Mouse (Mus musculus): ENCODE measurements around the gene Lrrc39. TPM values are rescaled to one million over a fixed set of nuclear protein-coding genes. Genes with fewer than 3 reads are reported as not detected.
A peak's percentile ranks its signal among the peaks of the same experiment; 100 is the strongest.

The Lrrc39 gene
- 10 to 100 TPM; 75.5 to 77.6 TPM for total RNA-seq (2021)
- long read RNA-seq, experiment 1, transcript Lrrc39-202 (5 exons, 2,880 nt), result minor isoform, 5 of 128 reads
- long read RNA-seq, experiment 1, transcript Lrrc39-201 (9 exons, 3,087 nt), result major isoform, 88 of 128 reads
- long read RNA-seq, experiment 1, partial matches to known transcripts, result 12 of 128 reads
- long read RNA-seq, experiment 1, other reads (novel, unspliced or antisense), result 23 of 128 reads
- long read RNA-seq, experiment 2, transcript Lrrc39-201 (9 exons, 3,087 nt), result major isoform, 35 of 56 reads
- long read RNA-seq, experiment 2, partial matches to known transcripts, result 5 of 56 reads
- long read RNA-seq, experiment 2, other reads (novel, unspliced or antisense), result 14 of 56 reads

DNA sequence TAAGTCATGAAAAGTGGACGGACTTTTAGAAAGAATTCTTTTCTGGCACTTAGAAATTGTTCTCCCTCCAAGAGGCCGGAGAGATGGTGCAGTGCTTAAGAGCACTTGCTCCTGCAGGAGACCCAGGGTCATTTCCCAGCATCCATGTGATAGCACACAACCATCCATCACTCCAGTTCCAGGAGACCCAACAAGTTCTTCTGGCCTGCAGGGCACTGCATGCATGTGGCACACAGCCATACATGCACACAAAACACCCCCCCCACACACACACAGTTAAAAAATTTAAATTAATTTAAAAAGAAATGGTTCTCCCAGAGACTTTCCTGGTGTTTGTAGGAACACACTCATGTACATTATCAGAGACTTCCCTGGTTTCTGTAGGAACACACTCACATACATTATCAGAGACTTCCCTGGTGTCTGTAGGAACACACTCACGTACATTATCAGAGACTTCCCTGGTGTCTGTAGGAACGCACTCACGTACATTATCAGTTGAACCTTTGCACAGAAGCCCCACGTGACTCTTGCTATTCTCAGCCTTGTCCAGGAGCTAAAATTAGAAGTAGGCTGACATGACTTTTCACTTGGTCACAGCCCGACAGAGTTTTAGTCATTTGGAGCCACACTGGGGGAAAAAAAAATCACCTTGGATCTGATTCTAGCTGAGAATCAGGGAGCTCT is at the start of gene Lrrc39:
TSS of gene Lrrc39 (plus strand) at position 566 of the 687 bp plus-strand sequence.
- peak; percentile 52 to 73 for DNase-seq

DNA sequence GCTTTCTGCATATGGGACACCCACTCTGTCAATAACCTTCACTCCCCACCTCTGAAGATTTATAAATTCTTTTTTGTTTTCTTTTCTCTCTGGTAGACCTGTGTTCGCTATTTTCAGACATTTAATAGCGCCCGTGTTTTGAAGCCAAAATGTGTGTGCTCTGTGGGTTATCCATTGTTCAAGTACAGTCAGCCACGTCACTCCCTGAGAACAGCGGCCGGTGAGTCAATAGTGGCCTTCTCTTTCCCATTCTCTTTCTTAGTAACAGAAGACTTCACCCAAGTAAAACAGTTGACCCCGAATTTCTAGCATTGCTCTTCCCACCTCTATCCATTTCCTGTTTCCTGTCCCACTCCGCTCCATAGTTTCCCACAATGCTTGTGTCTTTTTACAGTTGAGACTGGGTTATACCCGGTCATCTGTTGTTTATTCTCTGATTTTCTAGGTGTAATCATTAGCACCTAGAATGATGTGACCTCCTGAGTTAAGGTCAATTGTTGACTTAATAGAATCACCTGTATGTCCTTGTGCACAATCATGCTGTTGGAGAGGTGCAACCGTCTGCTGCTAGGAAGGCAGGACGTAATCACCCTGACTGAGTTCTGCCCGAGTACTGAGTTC is 42.5 kb upstream of the Lrrc39 start:
- DNase-seq, result no peak

DNA sequence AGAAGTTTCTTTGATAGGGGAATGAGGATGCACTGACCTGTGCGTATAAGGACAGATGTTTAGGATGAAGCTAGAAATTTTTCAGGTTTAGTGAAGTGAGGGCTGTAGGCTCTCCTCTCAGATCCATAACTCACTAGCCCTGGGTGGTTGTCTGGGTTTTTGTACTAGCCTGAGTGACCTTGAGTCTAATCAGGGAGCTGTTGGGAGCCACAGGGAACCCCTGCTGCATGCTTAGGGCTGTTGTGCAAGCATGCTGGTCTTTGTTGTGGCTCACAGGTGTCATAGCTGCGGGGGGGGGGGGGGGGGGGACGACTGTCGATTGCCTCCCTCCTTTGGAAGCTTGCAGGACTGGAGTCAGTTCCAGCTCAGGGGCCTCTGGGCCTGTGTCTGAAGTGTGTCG is 33.0 kb upstream of the Lrrc39 start:
- DNase-seq, result no peak

DNA sequence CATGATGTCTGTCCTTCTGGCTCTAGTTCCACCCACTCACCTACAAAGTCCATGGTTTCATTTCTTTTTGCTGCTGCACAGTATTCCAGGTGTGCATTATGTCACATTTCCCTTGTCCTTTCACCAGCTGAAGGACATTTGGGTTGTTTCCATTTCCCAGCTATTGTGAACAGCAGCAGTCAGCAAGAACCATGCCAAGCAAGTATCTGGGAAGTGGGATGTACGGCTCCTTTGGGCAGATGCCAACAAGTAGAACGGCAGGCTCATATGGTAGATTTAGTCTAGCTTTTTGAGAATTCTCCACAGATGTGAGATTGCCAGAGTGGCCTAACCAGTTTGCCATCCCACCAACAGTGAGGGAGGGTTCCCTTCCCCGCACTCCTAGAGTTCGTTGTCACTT is 31.9 kb upstream of the Lrrc39 start:
- DNase-seq, result no peak

DNA sequence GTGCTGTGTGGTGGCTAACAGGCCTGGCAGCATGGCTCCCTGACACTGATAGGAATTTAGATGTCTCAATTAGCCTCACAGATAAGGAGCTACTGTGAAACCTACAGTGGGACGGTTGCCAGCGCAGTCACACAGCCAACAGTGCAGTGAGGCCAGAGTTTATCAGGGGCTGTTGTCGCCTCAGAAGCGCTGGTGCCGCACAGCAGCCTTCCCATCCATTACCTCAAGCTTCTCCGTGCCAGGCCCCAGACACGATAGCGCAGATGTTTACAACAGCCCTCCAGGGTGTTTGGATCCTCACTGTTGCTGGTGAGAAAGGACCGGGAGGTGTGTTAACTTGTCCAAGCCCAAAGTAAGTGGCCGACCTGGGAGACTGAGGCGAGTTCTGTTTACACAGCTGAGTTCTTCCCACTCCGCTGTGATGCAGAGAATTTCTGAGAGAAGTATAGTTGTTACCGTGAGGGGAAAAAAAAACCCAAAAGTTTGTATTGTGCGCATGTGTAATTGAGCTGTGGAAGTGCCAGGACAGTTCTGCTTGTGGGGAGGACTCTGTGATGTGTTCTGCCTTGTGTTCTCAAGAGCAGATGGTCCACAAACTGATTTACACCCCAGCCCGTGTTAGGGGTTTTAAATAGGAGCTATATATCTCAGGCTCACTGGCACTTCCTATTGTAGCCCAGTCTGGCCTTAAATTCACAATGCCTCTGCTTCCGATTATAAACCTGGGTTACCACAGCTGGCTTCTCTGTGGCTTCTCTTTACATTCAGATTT is 26.2 kb upstream of the Lrrc39 start:
- DNase-seq, result peak; percentile 67 to 76

DNA sequence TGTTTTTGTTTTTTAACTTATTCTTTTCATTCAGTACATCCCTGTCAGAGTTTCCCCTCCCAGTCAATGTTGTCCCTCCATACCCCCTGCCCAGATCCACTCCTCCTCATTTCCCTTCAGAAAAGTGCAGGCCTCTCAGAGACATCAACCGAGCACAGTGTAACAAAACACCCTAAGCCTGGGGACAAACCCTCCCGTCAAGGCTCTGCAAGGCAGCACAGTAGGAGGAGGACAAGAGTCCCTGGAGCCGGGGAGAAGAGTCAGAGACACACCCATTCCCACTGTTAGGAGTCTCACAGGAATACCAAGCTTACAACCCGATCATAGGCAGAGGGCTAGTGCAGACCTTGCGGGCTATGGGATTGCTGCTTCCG is 25.6 kb upstream of the Lrrc39 start:
- no peak for DNase-seq

DNA sequence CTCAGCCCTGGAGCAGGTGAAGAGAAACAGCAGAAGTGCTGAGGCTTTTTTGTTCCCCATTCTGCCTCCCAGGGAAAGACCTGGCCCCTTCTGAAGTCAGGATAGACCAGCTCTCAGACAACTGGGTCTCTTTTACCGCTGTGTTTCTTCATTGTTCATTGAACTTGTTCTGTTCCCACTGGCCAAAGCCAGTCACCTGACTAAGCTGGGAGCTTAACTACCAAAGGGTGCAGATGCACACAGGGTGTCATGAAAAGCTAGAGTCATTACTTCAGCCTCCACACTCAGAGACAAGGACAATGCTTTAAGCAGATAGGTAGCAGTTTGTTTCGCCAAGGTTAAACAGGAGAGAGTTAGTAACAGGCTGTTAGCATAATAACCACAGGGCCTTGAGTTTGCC is 20.7 kb upstream of the Lrrc39 start:
- no peak for DNase-seq

DNA sequence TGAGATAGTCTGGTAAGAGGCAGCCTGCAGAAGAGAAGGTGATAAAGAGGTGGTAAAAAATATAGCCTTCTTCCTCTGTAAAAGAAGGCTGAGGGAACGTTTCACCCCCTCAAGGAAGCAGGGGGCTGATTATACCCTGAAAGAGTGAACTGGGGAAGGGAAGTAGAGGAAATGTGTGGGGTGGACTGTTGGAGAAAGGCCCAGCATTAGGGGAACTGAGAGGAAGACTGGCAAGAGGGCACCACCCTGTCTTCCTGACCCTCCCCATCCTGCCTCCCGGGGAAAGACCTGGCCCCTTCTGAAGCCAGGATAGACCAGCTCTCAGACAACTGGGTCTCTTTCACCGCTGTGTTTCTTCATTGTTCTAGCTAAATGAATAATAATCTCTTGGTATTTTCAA is 20.2 kb upstream of the Lrrc39 start:
- DNase-seq, result peak in 1 of 2 experiments; percentile 10

DNA sequence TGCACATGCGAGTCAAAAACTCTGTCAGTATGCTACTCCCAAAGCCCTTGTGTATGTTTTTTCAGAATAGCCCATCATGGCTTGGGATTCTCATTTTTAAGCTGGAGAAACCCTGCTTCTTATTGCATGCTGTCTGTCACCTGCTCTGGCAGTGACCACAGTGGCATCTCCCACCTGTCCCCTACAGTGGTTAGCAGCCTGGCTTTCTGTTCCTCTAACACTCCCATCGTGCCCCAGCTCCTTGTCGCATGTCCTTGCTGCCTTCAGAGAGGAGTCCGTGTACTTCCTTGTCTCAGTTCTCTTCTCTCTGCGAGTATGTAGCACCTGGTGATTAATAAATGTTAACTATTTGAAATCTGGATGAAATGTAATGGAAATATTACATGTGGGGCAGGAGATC is 15.3 kb upstream of the Lrrc39 start:
- DNase-seq, result no peak

DNA sequence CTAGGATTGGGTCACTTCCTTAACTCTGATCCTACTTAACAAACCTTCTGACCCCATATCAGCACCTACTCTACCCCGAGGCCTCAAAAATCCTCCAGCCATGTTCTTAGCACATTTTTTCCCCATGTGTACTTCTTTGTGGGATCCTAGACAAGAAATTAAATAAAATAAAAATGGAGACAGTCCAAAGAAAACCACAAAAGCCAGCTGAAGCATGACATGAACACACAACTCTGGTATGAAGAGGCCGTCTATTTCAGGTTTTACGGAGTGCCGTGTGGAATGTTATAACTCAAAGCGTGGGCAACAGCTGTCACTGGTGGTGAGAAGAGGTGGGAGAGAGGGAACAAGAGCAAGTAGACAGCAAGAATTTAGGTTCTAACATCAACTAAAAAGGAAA is 11.4 kb upstream of the Lrrc39 start:
- DNase-seq, result no peak

DNA sequence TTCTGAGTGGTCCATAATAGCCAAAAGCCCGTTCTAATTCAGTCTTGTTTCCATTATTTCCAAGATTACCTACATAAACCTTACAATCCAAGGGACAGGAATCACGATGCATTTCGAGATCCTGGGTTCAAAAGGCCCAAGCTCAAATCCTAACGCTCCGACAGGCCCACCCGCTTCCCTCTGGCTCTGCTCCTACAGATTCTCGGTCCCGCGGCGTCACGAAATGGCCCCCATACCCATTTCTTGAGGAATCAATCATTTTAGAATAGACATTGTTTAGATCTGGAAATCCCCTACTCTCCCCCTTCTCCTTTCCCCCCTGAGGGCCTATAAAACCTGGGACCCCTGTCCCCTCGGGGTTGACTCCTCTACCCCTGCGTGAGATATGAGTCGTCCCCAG is 1.5 kb upstream of the Lrrc39 start:
- peak in 1 of 2 experiments; percentile 39 for DNase-seq

DNA sequence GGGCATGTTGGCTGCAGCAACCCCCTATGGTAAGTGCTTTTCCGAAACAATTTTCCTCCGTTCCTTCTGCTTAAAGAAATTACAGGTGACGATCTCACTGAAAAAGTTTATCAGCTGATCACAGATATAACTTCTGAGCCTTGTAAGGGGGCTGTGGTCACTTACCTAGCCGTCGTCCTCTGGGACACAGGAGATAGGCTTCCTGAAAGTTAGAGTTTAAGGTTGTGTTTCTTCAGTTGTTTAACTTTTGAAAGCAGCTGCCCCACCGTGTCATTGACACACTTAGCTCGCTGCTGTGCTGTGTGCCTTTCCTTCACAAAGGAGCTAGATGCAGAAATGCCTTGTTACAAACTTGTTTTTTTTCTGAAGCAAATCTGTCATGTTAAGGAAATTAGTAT is 321 bp downstream of the Lrrc39 start:
- no peak for DNase-seq

DNA sequence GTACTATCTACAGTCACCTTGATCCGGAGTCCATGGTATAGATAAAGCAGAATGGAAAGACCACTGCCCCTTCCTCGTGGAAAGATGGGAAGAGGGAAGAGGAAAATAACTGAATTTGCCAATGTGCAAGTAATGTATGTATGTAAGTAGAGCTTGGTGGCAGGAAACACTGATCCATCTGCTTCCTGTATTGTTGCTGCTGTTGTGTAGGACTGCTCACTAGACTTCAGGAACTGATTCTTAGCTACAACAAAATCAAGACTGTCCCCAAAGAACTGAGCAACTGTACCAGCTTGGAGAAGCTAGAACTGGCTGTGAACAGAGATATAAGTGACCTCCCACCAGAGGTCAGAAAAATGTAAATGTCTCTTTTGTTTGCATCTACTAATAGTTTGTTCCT is 7.9 kb downstream of the Lrrc39 start:
- no peak for DNase-seq

DNA sequence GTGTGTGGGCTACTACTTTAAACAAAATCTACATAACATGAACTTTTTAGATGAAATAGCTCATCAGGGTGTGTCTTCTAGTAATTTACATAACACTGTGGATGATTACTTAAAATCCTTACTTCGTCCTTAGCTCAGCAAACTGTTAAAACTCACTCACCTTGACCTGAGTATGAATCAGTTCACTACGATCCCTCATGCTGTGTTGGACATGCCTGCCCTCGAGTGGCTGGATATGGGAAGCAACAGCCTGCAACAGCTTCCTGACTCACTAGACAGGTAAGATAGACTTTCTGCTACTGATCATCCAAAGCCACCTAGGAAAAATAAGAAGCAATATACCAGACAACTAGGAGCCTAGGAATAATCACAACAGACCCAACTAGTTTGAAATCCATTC is 14.5 kb downstream of the Lrrc39 start:
- no peak for DNase-seq

DNA sequence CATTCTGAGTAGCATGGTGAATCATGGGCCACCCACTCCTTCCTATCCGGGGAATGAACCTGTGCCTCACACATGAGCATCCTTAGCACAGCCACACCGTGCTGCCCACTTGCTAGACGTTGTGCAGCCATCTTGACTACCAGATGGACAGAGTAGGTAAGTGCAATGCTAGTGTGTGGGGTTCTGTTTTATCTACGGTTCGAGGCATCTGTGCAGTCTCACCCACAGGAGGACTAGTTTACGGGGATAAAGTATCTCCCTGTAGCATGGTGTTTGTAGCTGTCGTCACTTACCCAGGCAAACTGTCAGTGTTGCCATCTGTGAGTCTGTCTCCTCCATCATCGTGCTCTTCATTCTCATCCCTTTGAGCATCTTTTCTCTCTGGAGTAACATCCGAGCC is 19.4 kb downstream of the Lrrc39 start:
- no peak for DNase-seq

DNA sequence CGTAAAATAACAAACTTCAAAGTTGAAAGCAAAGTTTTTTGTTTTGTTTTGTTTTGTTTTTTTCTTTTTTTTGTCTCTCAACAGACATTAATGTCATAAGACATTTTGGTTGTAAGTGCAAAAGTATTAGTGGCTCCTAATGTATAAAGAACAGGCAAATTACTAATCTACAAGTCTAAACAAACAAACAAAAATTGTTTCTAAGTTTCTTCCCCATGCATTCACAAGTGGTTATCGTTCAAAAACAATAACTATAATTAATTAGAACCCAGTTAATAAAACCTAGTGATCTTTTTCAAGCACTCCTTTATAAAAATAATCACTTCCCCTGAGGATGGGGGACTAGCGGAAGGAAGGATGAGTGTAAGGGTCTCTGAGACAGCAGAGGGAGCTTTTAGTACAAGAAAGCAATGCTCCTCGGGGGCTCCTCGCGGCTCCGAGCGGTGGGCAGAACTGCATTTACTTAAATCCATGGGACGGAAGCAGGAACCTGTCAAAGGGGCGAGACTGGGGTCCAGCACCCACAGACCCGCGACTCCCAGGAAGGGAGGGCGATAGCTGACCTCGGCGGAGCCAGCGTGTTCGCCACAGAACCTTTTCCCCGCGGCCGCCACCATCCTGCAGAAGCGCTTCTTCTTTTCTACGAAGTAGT is 31.4 kb downstream of the Lrrc39 start:
- no peak for DNase-seq

DNA sequence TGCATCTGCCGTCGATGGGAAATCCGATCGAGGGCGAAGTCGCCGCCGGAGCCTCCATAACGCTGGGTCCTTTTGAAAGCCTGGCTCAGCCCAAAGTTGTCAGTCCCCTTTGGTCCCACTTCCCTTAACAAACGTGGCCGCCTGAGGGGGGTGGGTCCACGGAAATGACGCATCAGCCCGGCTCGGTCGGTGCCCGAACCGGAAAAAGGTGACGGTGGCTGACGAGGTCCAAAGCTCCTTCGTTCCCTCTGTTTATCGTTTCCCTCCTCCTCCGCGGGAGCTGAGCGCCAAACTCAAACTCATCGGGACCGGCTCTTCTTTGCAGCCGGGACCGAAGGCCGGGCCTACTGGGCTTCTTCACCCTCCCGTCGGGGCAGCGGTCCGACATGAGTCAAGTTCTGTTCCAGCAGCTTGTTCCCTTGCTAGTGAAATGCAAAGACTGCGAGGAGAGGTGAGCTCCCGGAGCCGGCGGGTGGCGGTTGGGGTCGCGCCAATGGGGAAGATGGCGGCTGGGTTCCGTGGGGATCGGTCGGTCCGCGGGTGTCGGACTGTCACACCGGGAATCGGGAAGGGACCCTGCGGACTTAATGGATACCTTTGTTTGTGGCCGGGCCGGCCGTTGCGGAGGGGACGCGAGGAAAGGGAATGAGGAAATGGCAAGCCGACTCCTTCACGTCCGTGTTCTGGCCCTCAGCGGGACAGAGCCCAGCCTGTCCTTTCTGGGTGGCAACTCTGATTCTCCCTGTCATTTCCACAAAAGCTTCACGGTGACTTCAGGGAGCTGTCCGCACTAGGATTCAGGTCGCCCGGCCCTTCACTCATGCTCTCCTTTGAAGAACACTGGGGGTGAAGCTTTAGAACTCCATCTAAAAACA is 32.2 kb downstream of the Lrrc39 start, which contains the start of gene Sass6:
TSS of gene Sass6 (plus strand) at position 255 of the 875 bp plus-strand sequence.
- DNase-seq, result peak; percentile 98 to 100

DNA sequence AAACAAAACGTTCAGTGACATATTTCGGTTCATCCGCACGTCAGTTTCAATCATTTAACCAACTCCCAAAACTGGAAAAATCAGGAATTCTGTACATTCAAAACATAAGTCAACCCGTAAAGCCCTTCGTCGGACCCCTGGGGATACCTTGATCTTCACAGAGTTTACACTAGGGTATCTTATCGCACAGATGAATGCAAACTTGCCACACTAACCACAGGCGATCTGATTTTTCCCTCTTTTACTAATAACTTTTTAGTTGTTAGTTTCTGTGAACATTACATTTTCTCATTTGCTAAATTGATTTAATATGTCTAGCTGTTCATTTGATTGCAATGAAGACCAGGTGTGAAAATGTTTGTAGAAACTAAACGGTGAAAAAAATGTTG is 32.8 kb downstream of the Lrrc39 start:
- DNase-seq, result no peak

DNA sequence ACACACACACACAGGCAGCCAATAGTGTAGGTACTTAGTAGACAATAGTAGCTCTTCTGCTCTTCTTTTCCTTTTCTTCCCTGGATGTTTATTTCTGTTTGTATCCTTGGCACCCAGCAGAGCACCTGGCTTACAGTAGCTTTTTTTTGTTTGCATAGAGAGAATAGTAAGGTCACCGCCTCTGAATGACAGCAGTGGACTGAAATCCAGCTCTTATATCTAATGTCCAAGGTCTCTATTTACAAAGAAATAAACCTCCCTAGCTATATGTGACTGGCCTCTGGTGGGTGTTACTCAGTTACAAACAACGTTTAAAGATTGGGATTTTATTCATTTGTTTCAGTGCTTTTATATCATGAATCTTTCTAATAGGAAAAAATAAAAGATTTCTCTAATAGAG is 36.9 kb downstream of the Lrrc39 start:
- no peak for DNase-seq

DNA sequence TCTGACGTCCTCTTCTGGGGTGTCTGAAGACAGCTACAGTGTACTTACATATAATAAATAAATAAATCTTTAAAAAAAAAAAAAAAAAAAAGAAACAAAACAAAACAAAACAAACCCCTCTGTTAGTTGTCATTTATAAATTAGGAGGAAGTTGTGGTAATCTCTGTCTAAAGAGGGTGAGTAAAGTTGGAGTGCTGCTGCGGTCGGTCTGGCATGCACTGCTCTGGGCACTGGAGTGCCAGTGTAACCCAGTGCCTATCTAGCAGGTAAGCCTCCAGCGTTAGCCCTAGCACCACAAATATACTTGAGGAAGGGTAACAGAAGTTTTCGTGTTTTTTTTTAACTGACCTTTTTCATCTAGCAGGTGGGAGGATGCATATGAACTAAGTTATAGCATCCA is 38.2 kb downstream of the Lrrc39 start:
- no peak for DNase-seq

DNA sequence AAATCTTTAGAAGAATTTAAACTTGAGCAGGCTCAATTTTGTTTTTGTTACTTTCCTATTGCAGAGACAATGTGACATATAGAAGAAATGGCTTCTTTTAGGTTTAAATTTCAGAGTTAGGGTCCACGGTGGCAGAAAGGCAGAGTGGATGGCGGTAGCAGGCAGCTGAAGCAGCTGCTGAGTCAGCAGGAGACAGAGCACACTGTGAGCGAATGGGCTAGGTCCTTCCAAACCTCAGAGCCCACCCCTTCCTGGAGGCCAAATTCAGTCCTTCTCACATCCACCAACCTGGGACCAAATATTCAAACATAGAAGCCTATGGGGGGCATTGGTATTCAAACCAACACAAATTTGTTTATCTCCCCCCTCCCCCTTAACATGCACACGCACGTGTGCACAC is 39.0 kb downstream of the Lrrc39 start:
- no peak for DNase-seq

All from heart, adult 18-20 months (tissue).